ENCODE assay signal across 9 mouse cellular contexts in genomic region chr6:127625135-127625534, GRCm38 (mm10).
DNase-seq lines count a peak whose midpoint lies in the region; ATAC-seq and TF ChIP-seq lines count a peak whose summit lies in the region.
"Had no signal": no experiment of that assay in that cellular context is flagged by ENCODE, and none has a peak within 500 bp of the region (broad histone marks: within the 10 kb centered on the region; RNA-seq: fewer than 3 reads in every experiment).

No protein-coding gene starts in this region.

- H3K27me3 ChIP-seq in kidney, embryonic 14.5 days (ENCODE audit: control insufficient read depth, insufficient read depth, low read length), result 0 out of 2 replicates have a peak, but pooled peaks cover 3% of the 10 kb centered on the region
- H3K27me3 ChIP-seq in limb, embryonic 14.5 days (ENCODE audit: control insufficient read depth, insufficient read depth, low read length), result no peaks in the 10 kb centered on the region

- no peaks in the 10 kb centered on the region for H3K36me3 ChIP-seq in kidney, embryonic 14.5 days (ENCODE audit: control insufficient read depth, insufficient read depth, low read length)
- H3K36me3 ChIP-seq in limb, embryonic 14.5 days (ENCODE audit: control insufficient read depth, insufficient read depth, low read length), result no peaks in the 10 kb centered on the region

- 37% methylated on average over 5 of the region's 5 CpGs for WGBS in kidney, embryonic 14.5 days
- WGBS in limb, embryonic 14.5 days, result 32% methylated on average over 5 of the region's 5 CpGs

- no peak for TF ChIP-seq POLR2A in limb, embryonic 14.5 days (IDR thresholded peaks at IDR 0.05; ENCODE audit: borderline replicate concordance, extremely low read depth, insufficient read depth, insufficient read length)

- no peaks in the 10 kb centered on the region for H3K9me3 ChIP-seq in kidney, embryonic 14.5 days (ENCODE audit: control insufficient read depth, low read length)
- H3K9me3 ChIP-seq in limb, embryonic 14.5 days (ENCODE audit: control insufficient read depth, low read length), result no peaks in the 10 kb centered on the region

- H3K4me2 ChIP-seq in kidney, embryonic 14.5 days (replicated peaks; ENCODE audit: low read depth, low read length), result no peak overlapping the region
- H3K4me2 ChIP-seq in limb, embryonic 14.5 days (replicated peaks; ENCODE audit: low read depth, low read length, severe bottlenecking), result no peak overlapping the region

- ATAC-seq in kidney, embryonic 14.5 days (ENCODE audit: low FRiP score, low TSS enrichment), result peak; percentile 62
- no peak for ATAC-seq in limb, embryonic 14.5 days (ENCODE audit: low FRiP score, low read depth)

- no peak overlapping the region for H3K9ac ChIP-seq in kidney, embryonic 14.5 days (ENCODE audit: low read depth, low read length)
- no peak overlapping the region for H3K9ac ChIP-seq in limb, embryonic 14.5 days (ENCODE audit: low read depth, low read length, severe bottlenecking)

- H3K4me3 ChIP-seq in kidney, embryonic 14.5 days (ENCODE audit: low read length), result no peak overlapping the region
- H3K4me3 ChIP-seq in limb, embryonic 14.5 days (replicated peaks; ENCODE audit: low read length), result no peak overlapping the region
- H3K4me3 ChIP-seq: erythroblast, embryonic 14.5 days had no signal

- 0 out of 2 replicates have a peak, but pooled peaks cover 3% of the 10 kb centered on the region for H3K4me1 ChIP-seq in kidney, embryonic 14.5 days (ENCODE audit: control insufficient read depth, insufficient read depth, low read length)
- H3K4me1 ChIP-seq in limb, embryonic 14.5 days (ENCODE audit: control insufficient read depth, insufficient read depth, low read length), result no peaks in the 10 kb centered on the region

- H3K27ac ChIP-seq in kidney, embryonic 14.5 days (ENCODE audit: low read depth, low read length), result no peak overlapping the region
- no peak overlapping the region for H3K27ac ChIP-seq in limb, embryonic 14.5 days (replicated peaks; ENCODE audit: low read depth, low read length)

- peak; percentile 12 to 26 for DNase-seq in urinary bladder, adult 18-20 months (ENCODE audit: low spot score in 2 of 2)
- no peak for DNase-seq in urinary bladder, postnatal 10 days (ENCODE audit: low spot score)
- peak; percentile 26 for DNase-seq in cerebellum, adult 11 months
- DNase-seq in forelimb bud, embryonic 11.5 days (ENCODE audit: low read depth, low spot score), result peak; percentile 71
- DNase-seq in limb, embryonic 14.5 days (ENCODE audit: low spot score), result peak; percentile 10
- peak; percentile 41 for DNase-seq in ovary, postnatal 14 days (ENCODE audit: low spot score)
- DNase-seq in thymus, postnatal 4 days, result peak; percentile 83
